Mouse (Mus musculus) CH12.LX (cell line): Measurements from ENCODE around the gene Tmem179b.

Experiments used
- CHD1 ChIP-seq: IDR thresholded peaks from 2 replicates; pipeline ENCODE4 v1.6.1; 2012; ENCODE audit warnings: low read depth, low read length, improper control_type of control experiment, inconsistent platforms
- CTCF ChIP-seq, 2 experiments: IDR thresholded peaks in 1 of 2; conservative IDR thresholded peaks in 1 of 2; 2 replicates each; pipeline ENCODE4 v1.5.1; 2011 to 2012; ENCODE audit warnings: low read depth in 2 of 2, low read length in 2 of 2, improper control_type of control experiment in 1 of 2, inconsistent platforms in 1 of 2, mild to moderate bottlenecking in 1 of 2, moderate library complexity in 1 of 2
- ELF1 ChIP-seq: IDR thresholded peaks from 2 replicates; pipeline ENCODE4 v1.6.1; 2014; ENCODE audit warnings: low read depth, mild to moderate bottlenecking, inconsistent platforms, low read length, improper control_type of control experiment
- HCFC1 ChIP-seq: IDR thresholded peaks from 2 replicates; pipeline ENCODE4 v1.6.1; 2012; ENCODE audit warnings: low read depth, mild to moderate bottlenecking, inconsistent platforms, low read length, improper control_type of control experiment
- MAFK ChIP-seq: IDR thresholded peaks from 2 replicates; pipeline ENCODE4 v1.6.1; 2011; ENCODE audit warnings: low read length, improper control_type of control experiment; ENCODE audit not compliant: insufficient replicate concordance
- NRF1 ChIP-seq: IDR thresholded peaks from 2 replicates; pipeline ENCODE4 v1.6.1; 2014; ENCODE audit warnings: low read depth, mild to moderate bottlenecking, inconsistent platforms, low read length, improper control_type of control experiment, moderate library complexity
- POLR2A ChIP-seq: IDR thresholded peaks from 2 replicates; pipeline ENCODE4 v1.6.1; 2011; ENCODE audit warnings: low read depth, mild to moderate bottlenecking, improper control_type of control experiment, low read length
- TCF12 ChIP-seq: IDR thresholded peaks from 2 replicates; pipeline ENCODE4 v1.6.1; 2014; ENCODE audit warnings: low read depth, mild to moderate bottlenecking, inconsistent platforms, low read length, improper control_type of control experiment

GRCm38 (mm10) chr19:8798264-8798946 is 24.1 kb upstream of the Tmem179b start, which contains the start of gene Polr2g:
- TF ChIP-seq TCF12: peak; percentile 96
- peak; percentile 95 for TF ChIP-seq POLR2A
- TF ChIP-seq CHD1: no peak
- TF ChIP-seq CTCF (conservative IDR thresholded peaks at IDR 0.05 in 1 of 2, IDR thresholded peaks at IDR 0.05 in 1 of 2; ENCODE audit: low read depth in 2 of 2, low read length in 2 of 2): no peak
- TF ChIP-seq MAFK: no peak
- 0 out of 2 replicates have a peak, but pooled peaks have one; percentile 38 for TF ChIP-seq NRF1
- peak; percentile 81 for TF ChIP-seq HCFC1
- peak; percentile 88 for TF ChIP-seq ELF1
